Mouse (Mus musculus) urinary bladder, adult 18-20 months (tissue): ENCODE data around the gene Rora.

Experiments
- DNase-seq, 2 experiments: peaks; one replicate each; pipeline ENCODE4 v3.0.0; 2022; ENCODE audit warnings: low spot score in 2 of 2, mixed read lengths in 2 of 2

The Rora gene

GRCm38 (mm10) chr9:69343881-69344280 is 690.3 kb downstream of the Rora start:
- DNase-seq: no peak

GRCm38 (mm10) chr9:69345550-69345949 is 692.0 kb downstream of the Rora start:
- no peak for DNase-seq

GRCm38 (mm10) chr9:69347796-69348195 is 694.2 kb downstream of the Rora start:
- no peak for DNase-seq

- no peak for DNase-seq
These were observed 696.0 kb downstream of the Rora start for GRCm38 (mm10) chr9:69349537-69349936.

GRCm38 (mm10) chr9:69354228-69354627 is 700.6 kb downstream of the Rora start:
- DNase-seq: no peak

- peak in 1 of 2 experiments; percentile 25 for DNase-seq
These were observed 704.2 kb downstream of the Rora start for GRCm38 (mm10) chr9:69357834-69358233.

GRCm38 (mm10) chr9:69358797-69359196 is 705.2 kb downstream of the Rora start:
- DNase-seq: no peak

- DNase-seq: no peak
These were observed 708.4 kb downstream of the Rora start for GRCm38 (mm10) chr9:69361951-69362445.

GRCm38 (mm10) chr9:69362766-69363165 is 709.2 kb downstream of the Rora start:
- DNase-seq: no peak

GRCm38 (mm10) chr9:69364117-69364516 is 710.5 kb downstream of the Rora start:
- no peak for DNase-seq

GRCm38 (mm10) chr9:69367055-69367454 is 713.5 kb downstream of the Rora start:
- DNase-seq: no peak

GRCm38 (mm10) chr9:69368071-69368470 is 714.5 kb downstream of the Rora start:
- peak; percentile 30 to 41 for DNase-seq

- DNase-seq: no peak
These were observed 717.6 kb downstream of the Rora start for GRCm38 (mm10) chr9:69371046-69371724.

GRCm38 (mm10) chr9:69372871-69373270 is 719.3 kb downstream of the Rora start:
- no peak for DNase-seq

- no peak for DNase-seq
These were observed 723.5 kb downstream of the Rora start for GRCm38 (mm10) chr9:69376982-69377653.

GRCm38 (mm10) chr9:69377654-69378045 is 724.1 kb downstream of the Rora start:
- no peak for DNase-seq

- no peak for DNase-seq
These were observed 727.0 kb downstream of the Rora start for GRCm38 (mm10) chr9:69380546-69380945.

GRCm38 (mm10) chr9:69381741-69382140 is 728.2 kb downstream of the Rora start:
- DNase-seq: no peak

- DNase-seq: no peak
These were observed 730.9 kb downstream of the Rora start for GRCm38 (mm10) chr9:69384475-69384874.

GRCm38 (mm10) chr9:69384905-69385304 is 731.3 kb downstream of the Rora start:
- no peak for DNase-seq

GRCm38 (mm10) chr9:69387296-69387695 is 733.7 kb downstream of the Rora start:
- no peak for DNase-seq

GRCm38 (mm10) chr9:69390631-69391030 is 737.0 kb downstream of the Rora start:
- DNase-seq: no peak

- DNase-seq: no peak
These were observed 740.6 kb downstream of the Rora start for GRCm38 (mm10) chr9:69394234-69394633.
